Mouse (Mus musculus) bone marrow, adult 2 months (tissue): ENCODE results near the gene Dcp1a.

Source experiments
- CTCF ChIP-seq: fragments of 200-500 bp; IDR thresholded peaks from 2 replicates; pipeline ENCODE4 v1.5.1; 2011; ENCODE audit warnings: low read length, control low read depth; ENCODE audit not compliant: control insufficient read depth, insufficient read depth
- POLR2A ChIP-seq: fragments of 200-500 bp; IDR thresholded peaks from 2 replicates; pipeline ENCODE4 v1.6.1; 2011; ENCODE audit warnings: low read depth, mild to moderate bottlenecking, control low read depth, low read length, borderline replicate concordance; ENCODE audit not compliant: control insufficient read depth

DNA sequence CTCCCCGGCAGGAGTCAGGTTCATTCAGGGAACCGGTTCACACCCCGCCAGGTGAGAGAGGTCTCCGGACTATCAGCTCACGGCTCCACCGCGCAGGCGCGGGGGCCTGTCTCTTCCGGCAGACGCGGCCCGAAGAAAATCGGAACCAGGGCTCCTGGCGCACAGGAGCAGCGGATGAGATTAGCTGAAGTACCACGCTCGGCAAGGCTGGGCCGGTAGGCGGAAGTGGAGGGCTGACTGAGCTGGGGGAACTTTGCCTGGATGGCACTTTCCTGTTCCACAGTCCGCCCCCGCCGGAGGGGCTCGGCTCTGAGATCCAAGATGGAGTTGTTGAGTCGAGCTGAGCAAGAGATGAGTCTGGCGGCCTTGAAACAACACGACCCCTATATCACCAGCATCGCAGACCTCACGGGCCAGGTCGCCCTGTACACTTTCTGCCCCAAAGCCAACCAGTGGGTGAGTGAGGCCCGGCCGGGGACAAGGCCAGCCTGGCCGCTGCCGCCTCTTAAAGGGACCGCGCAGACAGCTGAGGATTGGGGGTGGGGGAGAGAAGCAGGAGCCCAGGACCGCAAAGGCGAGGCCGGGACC lies at the start of gene Dcp1a:
- TF ChIP-seq CTCF (peak; percentile 10; the same call in 1 of the 2 replicates), POLR2A (peak; percentile 84)
